Mouse (Mus musculus) stomach, postnatal 0 days (tissue): ENCODE data around the gene Trim63. TPM values are rescaled to one million over a fixed set of nuclear protein-coding genes. Genes with fewer than 3 reads are reported as not detected.

ENCODE experiments used
- ATAC-seq: fragments of 200-750 bp; cut with Nextera tagmentation; 2 replicates; pipeline ENCODE4 v1.8.0; 2017; ENCODE audit not compliant: low FRiP score, low TSS enrichment
- DNase-seq: peaks from one replicate; pipeline ENCODE4 v3.0.0-alpha.2; 2016; ENCODE audit warnings: low spot score
- H3K27ac ChIP-seq: fragments of 300-500 bp; sonication (generic); replicated peaks from 2 replicates; pipeline ENCODE4 v1.5.1; 2014; ENCODE audit warnings: mild to moderate bottlenecking, control low read depth
- H3K27me3 ChIP-seq: fragments of 300-500 bp; sonication (generic); 2 replicates; pipeline ENCODE4 v1.6.1; 2014; ENCODE audit warnings: low read length; ENCODE audit not compliant: control insufficient read depth, insufficient read depth
- H3K36me3 ChIP-seq: fragments of 300-500 bp; sonication (generic); 2 replicates; pipeline ENCODE4 v1.6.1; 2014; ENCODE audit warnings: low read length, mixed read lengths; ENCODE audit not compliant: control insufficient read depth, insufficient read depth
- H3K4me1 ChIP-seq: fragments of 300-500 bp; sonication (generic); replicated peaks from 2 replicates; pipeline ENCODE4 v1.6.1; 2014; ENCODE audit warnings: antibody characterized with exemption; ENCODE audit not compliant: control insufficient read depth, insufficient read depth
- H3K4me2 ChIP-seq: fragments of 300-500 bp; sonication (generic); replicated peaks from 2 replicates; pipeline ENCODE4 v1.6.1; 2014; ENCODE audit warnings: low read depth, mild to moderate bottlenecking, control low read depth, moderate library complexity
- H3K4me3 ChIP-seq: fragments of 300-500 bp; sonication (generic); 2 replicates; pipeline ENCODE4 v1.5.1; 2014; ENCODE audit warnings: low read depth, low read length, control low read depth
- H3K9ac ChIP-seq: fragments of 300-500 bp; sonication (generic); 2 replicates; pipeline ENCODE4 v1.6.1; 2014; ENCODE audit warnings: mild to moderate bottlenecking, low read length, control low read depth, mixed read lengths
- H3K9me3 ChIP-seq: fragments of 300-500 bp; sonication (generic); 2 replicates; pipeline ENCODE4 v1.6.1; 2016; ENCODE audit warnings: low read length; ENCODE audit not compliant: control insufficient read depth
- CTCF ChIP-seq: IDR thresholded peaks from 2 replicates; pipeline ENCODE4 v1.5.1; 2016; ENCODE audit warnings: antibody characterized with exemption, low read depth, mild to moderate bottlenecking, moderate library complexity
- EP300 ChIP-seq: optimal IDR thresholded peaks from 2 replicates; pipeline ENCODE3; 2016; ENCODE audit warnings: antibody characterized with exemption
- WGBS: fragments of 180-500 bp; shearing (Covaris S2); extraction: QIAGEN DNeasy Blood & Tissue Kit; methylation state at CpG from one replicate; pipeline ENCODE4 v1.1.7; 2014; 5-methylcytosine and 5-hydroxymethylcytosine counted together
- polyA plus RNA-seq: library from polyadenylated mRNA; unstranded; fragments of >200 nt; fragmentation: Nextera tagmentation; extraction: Ambion mirVana; gene quantifications from 2 replicates; pipeline ENCODE4 v1.2.1, GENCODE M21; 2015

Trim63 gene
- polyA plus RNA-seq, 1 experiment from 2014 or later, result 0.13 TPM

GRCm38 (mm10) chr4:134272731-134273416 is 42.0 kb upstream of the Trim63 start:
- 0 out of 2 replicates have a peak, but pooled peaks have one; percentile 47 for ATAC-seq
- Histone ChIP-seq H3K4me2 (peak overlapping the region; percentile 34), H3K27me3 (no peaks in the 10 kb centered on the region), H3K4me1 (no peaks in the 10 kb centered on the region), H3K36me3 (0 out of 2 replicates have a peak, but pooled peaks cover 7% of the 10 kb centered on the region), H3K27ac (no peak overlapping the region), H3K4me3 (0 out of 2 replicates have a peak overlapping the region, but pooled peaks have one; percentile 3), H3K9ac (peak overlapping the region; percentile 14; the same call in 1 of the 2 replicates), H3K9me3 (no peaks in the 10 kb centered on the region)
- 15% methylated on average over 12 of the region's 13 CpGs for WGBS
- no peak for TF ChIP-seq CTCF
- no peak for DNase-seq

GRCm38 (mm10) chr4:134273417-134274345 is 41.2 kb upstream of the Trim63 start:
- TF ChIP-seq EP300 (no peak), CTCF (no peak)
- no peak overlapping the region for H3K4me3 ChIP-seq
- no peak overlapping the region for H3K27ac ChIP-seq
- H3K27me3 ChIP-seq, result no peaks in the 10 kb centered on the region
- ATAC-seq, result no peak
- DNase-seq, result peak; percentile 41
- H3K4me2 ChIP-seq, result peak overlapping the region; percentile 34
- H3K4me1 ChIP-seq, result no peaks in the 10 kb centered on the region
- peaks cover 8% of the 10 kb centered on the region; the same call in 1 of the 2 replicates for H3K36me3 ChIP-seq
- WGBS, result 5% methylated on average over 14 of the region's 14 CpGs
- no peaks in the 10 kb centered on the region for H3K9me3 ChIP-seq
- H3K9ac ChIP-seq, result no peak overlapping the region

DNA sequence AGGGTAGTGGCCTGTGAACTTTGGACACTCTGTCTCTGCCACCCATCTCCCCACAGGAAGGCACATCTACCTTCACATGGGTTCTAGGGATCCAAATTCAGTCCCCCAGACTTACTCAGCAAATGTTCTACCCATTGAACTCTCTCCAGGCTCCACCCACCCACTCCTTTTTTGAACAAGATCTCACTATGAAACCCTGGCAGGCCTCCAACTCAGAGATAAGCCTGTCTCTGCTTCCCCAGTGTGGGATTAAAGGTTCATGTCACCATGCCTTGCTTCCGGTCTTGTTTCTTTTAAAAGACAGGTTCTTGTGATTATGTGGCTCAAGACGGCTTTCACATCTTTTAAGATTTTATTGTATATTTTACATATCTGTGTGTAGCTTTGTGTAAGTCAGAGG is 30.0 kb upstream of the Trim63 start:
- no peak for ATAC-seq
- H3K4me3 ChIP-seq, result no peak overlapping the region
- no peak overlapping the region for H3K4me2 ChIP-seq
- no peak overlapping the region for H3K9ac ChIP-seq
- H3K4me1 ChIP-seq, result 0 out of 2 replicates have a peak, but pooled peaks cover 3% of the 10 kb centered on the region
- no peaks in the 10 kb centered on the region for H3K9me3 ChIP-seq
- no peak for TF ChIP-seq EP300
- no peak for TF ChIP-seq CTCF
- DNase-seq, result peak; percentile 52
- 75% methylated on average over 2 of the region's 2 CpGs for whole genome bisulfite sequencing
- H3K27me3 ChIP-seq, result no peaks in the 10 kb centered on the region
- peaks cover 6% of the 10 kb centered on the region; the same call in 1 of the 2 replicates for H3K36me3 ChIP-seq
- no peak overlapping the region for H3K27ac ChIP-seq

DNA sequence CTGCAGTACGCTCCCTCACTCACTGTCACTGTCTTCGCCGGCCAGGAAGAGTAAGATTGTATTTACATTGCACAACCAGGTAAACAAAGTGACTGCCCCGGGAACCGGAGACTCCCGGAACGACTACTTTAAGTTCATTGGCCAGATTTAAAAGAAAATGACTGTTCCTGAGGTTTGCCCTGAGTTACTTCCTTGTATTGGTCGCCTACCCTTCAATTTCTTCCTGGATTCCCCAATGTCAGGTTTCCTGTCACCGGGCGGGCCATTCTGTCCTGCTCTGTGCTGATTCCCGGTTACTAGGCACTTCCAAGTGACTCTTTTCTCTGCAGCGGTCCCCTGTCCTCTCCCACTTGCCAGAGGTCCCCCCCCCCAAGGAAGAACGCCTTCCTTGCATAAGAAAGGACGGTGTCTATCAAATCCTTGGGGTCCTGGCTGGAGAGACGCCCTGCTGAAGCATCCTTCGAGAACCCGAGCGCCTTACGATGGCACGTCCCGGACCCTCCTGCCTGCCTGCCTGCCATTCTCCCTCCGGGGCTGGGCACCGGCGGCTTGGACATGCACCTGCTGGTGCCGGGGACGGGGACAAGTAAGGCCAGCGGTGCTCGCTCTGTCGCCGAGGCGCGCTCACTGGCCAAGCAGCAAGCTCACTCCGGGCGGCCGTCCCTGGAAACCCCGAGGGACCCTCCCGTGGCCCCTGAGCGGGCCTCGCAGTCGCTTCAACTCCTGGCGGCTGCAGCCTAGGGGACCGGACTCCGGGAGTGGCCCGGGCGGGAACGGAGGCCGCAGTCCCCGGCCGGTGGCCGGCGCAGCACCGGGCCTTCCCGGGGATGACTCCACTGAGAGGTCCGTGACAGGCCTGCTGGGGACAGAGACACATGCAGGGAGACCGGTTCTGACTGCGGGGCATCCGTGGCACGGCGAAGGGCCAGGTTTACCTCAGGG is 28.4 kb upstream of the Trim63 start:
- DNase-seq, result peak; percentile 59
- peak overlapping the region; percentile 89 for H3K27ac ChIP-seq

DNA sequence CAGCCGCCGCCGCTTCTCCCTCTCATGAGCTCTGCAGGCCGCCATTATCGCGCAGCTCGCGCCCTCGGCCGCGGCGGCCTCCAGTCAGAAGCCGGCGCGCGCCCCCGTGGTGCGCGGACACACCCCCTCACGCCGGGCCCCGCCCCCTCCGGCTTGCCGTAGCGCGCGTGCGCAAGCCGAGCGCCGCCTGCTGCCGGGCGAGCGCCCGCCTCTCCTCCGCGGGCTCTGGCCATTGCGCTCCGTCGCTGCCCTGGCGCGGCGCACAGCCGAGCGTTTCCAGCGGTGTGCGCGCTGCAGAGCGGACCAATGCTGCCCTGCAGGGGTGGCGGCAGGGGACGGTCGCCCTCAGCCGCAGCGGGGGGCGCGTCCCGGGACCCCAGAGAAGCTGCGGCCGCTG is 27.8 kb upstream of the Trim63 start:
- H3K9ac ChIP-seq, result peak overlapping the region; percentile 97
- ATAC-seq (peak; percentile 92), DNase-seq (peak; percentile 97)
- WGBS, result under 1% methylated on average over 53 of the region's 59 CpGs
- peak overlapping the region; percentile 99 for H3K27ac ChIP-seq
- TF ChIP-seq CTCF, result peak; percentile 56; the same call in 1 of the 2 replicates
- TF ChIP-seq EP300, result no peak
- peak overlapping the region; percentile 96 for H3K4me2 ChIP-seq
- H3K27me3 ChIP-seq, result no peaks in the 10 kb centered on the region
- H3K9me3 ChIP-seq, result no peaks in the 10 kb centered on the region
- H3K4me3 ChIP-seq, result peak overlapping the region; percentile 95
- 0 out of 2 replicates have a peak, but pooled peaks cover 3% of the 10 kb centered on the region for H3K4me1 ChIP-seq
- H3K36me3 ChIP-seq, result peaks cover under 1% of the 10 kb centered on the region; the same call in 1 of the 2 replicates

More for the DNA sequence above, 28.4 kb upstream of the Trim63 start:
- Histone ChIP-seq H3K27me3 (no peaks in the 10 kb centered on the region), H3K36me3 (peaks cover 6% of the 10 kb centered on the region; the same call in 1 of the 2 replicates), H3K4me2 (peak overlapping the region; percentile 96), H3K9me3 (no peaks in the 10 kb centered on the region), H3K9ac (peak overlapping the region; percentile 94), H3K4me3 (peak overlapping the region; percentile 95), H3K4me1 (0 out of 2 replicates have a peak, but pooled peaks cover 3% of the 10 kb centered on the region)
- no peak for TF ChIP-seq EP300
- no peak for TF ChIP-seq CTCF
- peak; percentile 49 for ATAC-seq
- 1% methylated on average over 54 of the region's 59 CpGs for WGBS
